Mouse (Mus musculus) heart, postnatal 0 days (tissue): ENCODE results near the gene Prrc2a.

Experiments used
- CTCF ChIP-seq: IDR thresholded peaks from 2 replicates; pipeline ENCODE4 v1.5.1; 2016; ENCODE audit warnings: antibody characterized with exemption, control low read depth, low read depth
- EP300 ChIP-seq: IDR thresholded peaks from 2 replicates; pipeline ENCODE4 v1.6.1; 2016; ENCODE audit warnings: antibody characterized with exemption, low read depth

- no peak for TF ChIP-seq CTCF
- no peak for TF ChIP-seq EP300
These were observed 7.4 kb downstream of the Prrc2a start for GRCm38 (mm10) chr17:35157254-35157653.
